Comparison of ENCODE assay signal across 7 mouse cellular contexts in the genomic region with DNA sequence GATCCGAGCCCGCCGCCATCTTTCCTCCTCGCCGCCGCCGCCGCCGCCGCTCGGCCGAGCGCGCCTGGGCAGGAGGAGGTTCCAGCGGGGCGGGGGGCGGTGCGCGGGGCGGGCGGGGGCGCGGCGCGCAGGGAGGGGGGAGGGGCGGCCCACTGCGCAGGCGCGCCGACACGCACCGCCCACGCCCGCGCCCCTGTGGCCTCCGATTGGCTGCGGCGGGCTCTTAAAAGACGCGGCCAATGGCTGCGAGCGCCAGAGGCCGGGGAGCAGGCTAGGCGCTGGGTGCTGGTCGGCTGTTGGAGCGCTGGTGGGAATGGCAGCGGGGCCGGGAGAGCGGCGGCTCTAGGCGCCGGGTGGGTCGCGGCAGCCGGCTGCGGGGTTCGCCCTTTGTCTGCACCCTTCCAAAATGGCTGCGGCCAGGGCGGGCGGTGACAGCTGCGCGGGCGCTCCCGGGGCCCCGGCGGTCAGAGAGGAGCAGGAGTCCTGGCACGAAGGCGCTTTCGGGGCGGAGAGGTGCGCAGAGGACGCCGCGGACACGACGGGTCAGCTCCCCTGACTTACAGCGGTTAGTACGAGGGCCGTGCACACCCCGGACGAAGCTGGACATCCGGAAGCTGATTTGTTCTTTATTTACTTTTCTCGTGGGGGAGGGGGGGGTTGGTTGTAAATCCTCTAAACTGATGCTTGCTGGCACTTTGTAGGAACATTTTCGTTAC. TPM values are rescaled to one million over a fixed set of nuclear protein-coding genes. Genes with fewer than 3 reads are reported as not detected.
DNase-seq lines count a peak whose midpoint lies in the region; ATAC-seq and TF ChIP-seq lines count a peak whose summit lies in the region.

A gene (minus strand): TSS at position 19 of the 716 bp plus-strand sequence.

- no peaks in the 10 kb centered on the region for H3K9me3 ChIP-seq in embryonic facial prominence, embryonic 10.5 days
- H3K9me3 ChIP-seq in limb, embryonic 11.5 days (ENCODE audit: control insufficient read depth, low read length): no peaks in the 10 kb centered on the region
- H3K9me3 ChIP-seq in midbrain, embryonic 13.5 days: no peaks in the 10 kb centered on the region

- no peak for TF ChIP-seq CTCF in small intestine, adult 2 months (IDR thresholded peaks at IDR 0.05; ENCODE audit: extremely low read depth, insufficient read length, insufficient replicate concordance, low read depth, low read length)

- WGBS in embryonic facial prominence, embryonic 10.5 days: 4% methylated on average over 78 of the region's 84 CpGs
- under 1% methylated on average over 56 of the region's 84 CpGs for WGBS in limb, embryonic 11.5 days
- WGBS in midbrain, embryonic 13.5 days: under 1% methylated on average over 66 of the region's 84 CpGs
- under 1% methylated on average over 81 of the region's 84 CpGs for WGBS in small intestine, adult 2 months

- peak; percentile 100 for TF ChIP-seq POLR2A in small intestine, adult 2 months (IDR thresholded peaks at IDR 0.05; ENCODE audit: low read depth, low read length)

- peak within 1 kb of the TSS; percentile 100 for H3K4me2 ChIP-seq in limb, embryonic 11.5 days (ENCODE audit: low read depth, severe bottlenecking)
- H3K4me2 ChIP-seq in midbrain, embryonic 13.5 days (replicated peaks): peak within 1 kb of the TSS; percentile 100

- peak; percentile 93 for DNase-seq in adrenal gland, postnatal 14 days
- DNase-seq in embryonic facial prominence, embryonic 10.5 days (ENCODE audit: low spot score): peak; percentile 92
- peak; percentile 99 for DNase-seq in heart, adult 11 months
- DNase-seq in kidney, adult 18-20 months: peak; percentile 93
- peak; percentile 93 for DNase-seq in limb, embryonic 11.5 days (ENCODE audit: low spot score)

- H3K27me3 ChIP-seq in embryonic facial prominence, embryonic 10.5 days (replicated peaks; ENCODE audit: low read depth, poor library complexity, severe bottlenecking): no peaks in the 10 kb centered on the region
- no peaks in the 10 kb centered on the region for H3K27me3 ChIP-seq in limb, embryonic 11.5 days (ENCODE audit: control insufficient read depth, insufficient read depth, low read length)
- no peaks in the 10 kb centered on the region for H3K27me3 ChIP-seq in midbrain, embryonic 13.5 days
- no peaks in the 10 kb centered on the region for H3K27me3 ChIP-seq in small intestine, adult 2 months (ENCODE audit: control insufficient read depth, insufficient read depth, low read length)

- ATAC-seq in limb, embryonic 11.5 days (ENCODE audit: insufficient number of reproducible peaks, low FRiP score, low TSS enrichment, low read depth): peak; percentile 90
- ATAC-seq in midbrain, embryonic 13.5 days: peak; percentile 94

- peak within 1 kb of the TSS; percentile 94 for H3K9ac ChIP-seq in limb, embryonic 11.5 days (ENCODE audit: low read length)
- peak within 1 kb of the TSS; percentile 94 for H3K9ac ChIP-seq in midbrain, embryonic 13.5 days (replicated peaks)

- H3K36me3 ChIP-seq in embryonic facial prominence, embryonic 10.5 days (replicated peaks): no peaks in the 10 kb centered on the region; the same call in 1 of the 2 replicates
- H3K36me3 ChIP-seq in limb, embryonic 11.5 days (ENCODE audit: control insufficient read depth, insufficient read depth, low read length): 0 out of 2 replicates have a peak, but pooled peaks cover 2% of the 10 kb centered on the region
- no peaks in the 10 kb centered on the region for H3K36me3 ChIP-seq in midbrain, embryonic 13.5 days
- H3K36me3 ChIP-seq in small intestine, adult 2 months (ENCODE audit: control insufficient read depth, insufficient read depth, low read length): no peaks in the 10 kb centered on the region

- H3K27ac ChIP-seq in embryonic facial prominence, embryonic 10.5 days (replicated peaks): peak within 1 kb of the TSS; percentile 98
- H3K27ac ChIP-seq in limb, embryonic 11.5 days (replicated peaks; ENCODE audit: low read depth, low read length): peak within 1 kb of the TSS; percentile 94
- H3K27ac ChIP-seq in midbrain, embryonic 13.5 days: peak within 1 kb of the TSS; percentile 97
- peak within 1 kb of the TSS; percentile 93 for H3K27ac ChIP-seq in small intestine, adult 2 months (ENCODE audit: insufficient read depth, low read depth, low read length)

- peaks cover 56% of the 10 kb centered on the region for H3K4me1 ChIP-seq in embryonic facial prominence, embryonic 10.5 days
- peaks cover 23% of the 10 kb centered on the region for H3K4me1 ChIP-seq in limb, embryonic 11.5 days (ENCODE audit: control insufficient read depth, insufficient read depth, low read length)
- H3K4me1 ChIP-seq in midbrain, embryonic 13.5 days (replicated peaks): peaks cover 45% of the 10 kb centered on the region
- peaks cover 21% of the 10 kb centered on the region; the same call in 1 of the 2 replicates for H3K4me1 ChIP-seq in small intestine, adult 2 months (ENCODE audit: control insufficient read depth, insufficient read depth, insufficient read length, low read length)

- peak within 1 kb of the TSS; percentile 85 for H3K4me3 ChIP-seq in embryonic facial prominence, embryonic 10.5 days
- peak within 1 kb of the TSS; percentile 78 for H3K4me3 ChIP-seq in limb, embryonic 11.5 days (ENCODE audit: low read depth, low read length)
- peak within 1 kb of the TSS; percentile 86 for H3K4me3 ChIP-seq in midbrain, embryonic 13.5 days (replicated peaks)
- peak within 1 kb of the TSS; percentile 98 for H3K4me3 ChIP-seq in small intestine, adult 2 months (ENCODE audit: low read depth, low read length)

RNA-seq across cellular contexts. Expression of the gene that starts here (rescaled TPM):
- total RNA-seq in adrenal gland, postnatal 14 days (2021): 20.7 and 21.6 TPM in 2 replicates
- 3.2 and 3.7 TPM in 2 replicates for polyA plus RNA-seq in embryonic facial prominence, embryonic 10.5 days (2016; fragmentation: Nextera tagmentation; extraction: Ambion mirVana)
- 4.7 and 5.8 TPM in 2 replicates for polyA plus RNA-seq in limb, embryonic 11.5 days (2014; fragmentation: Nextera tagmentation; extraction: Ambion mirVana)
- polyA plus RNA-seq in midbrain, embryonic 13.5 days (2015; fragmentation: Nextera tagmentation; extraction: Ambion mirVana): 4.1 and 4.5 TPM in 2 replicates
- polyA plus RNA-seq in small intestine, adult 2 months (2012; rRNA removed): 8.2 and 14.4 TPM in 2 replicates

Comparison
In these comparisons a context has a peak if more than half of its experiments do, and no peak if none do; other contexts are left out.
1. Peak in every context shown above with its lines: DNase-seq, ATAC-seq, H3K4me3 ChIP-seq and H3K27ac ChIP-seq.